Mouse (Mus musculus) E14TG2a.4 (cell line): Measurements from ENCODE around the gene Lamp1.

Source experiments
- H3K27me3 ChIP-seq: 2 replicates; pipeline ENCODE4 v1.6.1; 2014; ENCODE audit warnings: low read length, control low read depth; ENCODE audit not compliant: insufficient read depth
- H3K36me3 ChIP-seq: 2 replicates; pipeline ENCODE4 v1.6.1; 2014; ENCODE audit warnings: low read length, control low read depth; ENCODE audit not compliant: insufficient read depth
- H3K4me1 ChIP-seq: replicated peaks from 2 replicates; pipeline ENCODE4 v1.6.1; 2014; ENCODE audit warnings: low read depth, low read length, control low read depth
- H3K4me3 ChIP-seq: replicated peaks from 2 replicates; pipeline ENCODE4 v1.5.1; 2014; ENCODE audit warnings: mild to moderate bottlenecking, low read length
- H3K9me3 ChIP-seq: 2 replicates; pipeline ENCODE4 v1.6.1; 2014; ENCODE audit warnings: low read length, control low read depth
- CTCF ChIP-seq: conservative IDR thresholded peaks from 2 replicates; pipeline ENCODE4 v1.5.1; 2014; ENCODE audit warnings: low read length
- NANOG ChIP-seq: IDR thresholded peaks from 2 replicates; pipeline ENCODE4 v1.6.1; 2014; ENCODE audit warnings: borderline replicate concordance, low read length, mixed read lengths
- POU5F1 ChIP-seq: IDR thresholded peaks from 2 replicates; pipeline ENCODE4 v1.6.1; 2014; ENCODE audit warnings: low read length, borderline replicate concordance

Lamp1 gene

DNA sequence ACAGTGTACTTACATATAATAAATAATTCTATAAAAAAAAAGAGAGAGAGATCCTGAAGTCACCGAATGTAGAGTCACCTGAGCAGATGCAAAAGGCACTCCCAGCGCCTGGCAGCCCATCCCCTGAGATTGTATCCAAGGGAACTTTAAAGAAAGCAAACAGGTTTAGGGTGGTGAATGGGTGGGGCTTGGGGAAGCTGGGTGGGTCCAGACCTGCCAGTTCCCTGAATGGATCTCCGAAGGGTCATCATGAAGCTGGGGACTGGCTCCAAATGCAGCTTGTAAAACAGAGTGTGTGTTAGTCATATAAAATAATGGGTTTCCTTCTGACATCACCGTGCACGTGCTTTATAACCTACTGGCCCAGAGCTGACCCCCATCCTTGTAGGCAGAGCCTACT is 47.3 kb downstream of the Lamp1 start:
- Histone ChIP-seq H3K27me3 (no peaks in the 10 kb centered on the region), H3K36me3 (peaks cover 7% of the 10 kb centered on the region)
- TF ChIP-seq NANOG (no peak), CTCF (no peak), POU5F1 (no peak)

GRCm38 (mm10) chr8:13208627-13209355 is 49.8 kb downstream of the Lamp1 start:
- Histone ChIP-seq H3K4me1 (peaks cover 90% of the 10 kb centered on the region), H3K27me3 (no peaks in the 10 kb centered on the region), H3K9me3 (no peaks in the 10 kb centered on the region), H3K36me3 (no peaks in the 10 kb centered on the region), H3K4me3 (0 out of 2 replicates have a peak overlapping the region, but pooled peaks have one; percentile 24)
- TF ChIP-seq CTCF (no peak), NANOG (no peak), POU5F1 (no peak)

More for the DNA sequence above, 47.3 kb downstream of the Lamp1 start:
- Histone ChIP-seq H3K9me3 (peaks cover 3% of the 10 kb centered on the region; the same call in 1 of the 2 replicates), H3K4me3 (peak overlapping the region; percentile 21), H3K4me1 (peaks cover 90% of the 10 kb centered on the region)

DNA sequence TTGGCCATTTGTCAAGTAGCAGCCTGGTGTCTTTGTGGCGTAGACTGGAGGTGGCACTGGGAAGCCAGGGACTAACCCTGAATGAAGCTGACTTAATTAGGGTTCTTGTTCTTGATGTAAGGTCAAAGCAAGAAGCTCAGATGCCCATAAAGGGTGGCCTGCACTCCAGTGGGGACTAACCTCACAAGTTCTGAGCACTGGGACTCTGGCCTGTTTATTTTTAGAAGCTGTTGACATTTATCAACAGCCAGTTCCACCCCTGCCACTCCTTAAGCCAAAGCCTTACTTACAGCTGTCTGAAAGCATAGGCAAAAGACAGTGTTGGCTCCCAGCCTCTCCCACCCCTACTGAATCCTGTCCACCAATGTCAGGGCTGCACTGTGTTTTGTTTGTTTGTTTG is 50.8 kb downstream of the Lamp1 start:
- no peak for TF ChIP-seq POU5F1
- no peak for TF ChIP-seq CTCF
- no peak for TF ChIP-seq NANOG
- peaks cover 89% of the 10 kb centered on the region for H3K4me1 ChIP-seq
- H3K9me3 ChIP-seq, result no peaks in the 10 kb centered on the region
- no peaks in the 10 kb centered on the region for H3K36me3 ChIP-seq
- no peaks in the 10 kb centered on the region for H3K27me3 ChIP-seq
- H3K4me3 ChIP-seq, result no peak overlapping the region

- H3K4me1 ChIP-seq, result peaks cover 58% of the 10 kb centered on the region
- H3K27me3 ChIP-seq, result no peaks in the 10 kb centered on the region
- H3K9me3 ChIP-seq, result no peaks in the 10 kb centered on the region
- no peaks in the 10 kb centered on the region for H3K36me3 ChIP-seq
- peak overlapping the region; percentile 39 for H3K4me3 ChIP-seq
- TF ChIP-seq CTCF (peak; percentile 73), POU5F1 (no peak), NANOG (no peak)
Observed at GRCm38 (mm10) chr8:13213479-13214268, 54.7 kb downstream of the Lamp1 start.

- H3K4me1 ChIP-seq, result peaks cover 52% of the 10 kb centered on the region
- H3K4me3 ChIP-seq, result no peak overlapping the region
- no peaks in the 10 kb centered on the region for H3K9me3 ChIP-seq
- H3K27me3 ChIP-seq, result no peaks in the 10 kb centered on the region
- TF ChIP-seq NANOG (no peak), CTCF (no peak), POU5F1 (no peak)
- H3K36me3 ChIP-seq, result no peaks in the 10 kb centered on the region
Observed at GRCm38 (mm10) chr8:13216386-13216785, 57.4 kb downstream of the Lamp1 start.

DNA sequence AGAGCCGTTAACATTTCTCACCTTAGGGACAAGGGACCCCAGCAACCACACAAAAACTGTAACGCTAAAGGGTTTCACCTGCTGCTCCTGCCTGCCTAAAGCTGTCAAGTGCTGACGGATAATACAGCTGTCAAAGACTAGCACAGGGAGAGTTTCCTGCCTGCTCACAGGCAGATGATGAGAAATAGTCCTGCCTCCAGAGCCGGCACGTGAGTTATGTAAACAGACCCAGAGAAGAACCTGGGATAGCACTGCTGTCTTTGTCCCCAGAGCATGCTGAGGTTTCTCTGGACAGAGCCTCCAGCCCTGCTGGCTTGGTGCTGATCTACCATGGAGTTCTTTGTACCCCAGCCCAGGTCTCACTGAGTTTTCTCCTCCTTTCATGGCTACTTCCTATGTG is 58.1 kb downstream of the Lamp1 start:
- no peaks in the 10 kb centered on the region for H3K36me3 ChIP-seq
- H3K9me3 ChIP-seq, result no peaks in the 10 kb centered on the region
- peaks cover 3% of the 10 kb centered on the region; the same call in 1 of the 2 replicates for H3K27me3 ChIP-seq
- H3K4me1 ChIP-seq, result peaks cover 53% of the 10 kb centered on the region
- TF ChIP-seq NANOG, result no peak
- no peak for TF ChIP-seq CTCF
- TF ChIP-seq POU5F1, result no peak
- H3K4me3 ChIP-seq, result no peak overlapping the region

- Histone ChIP-seq H3K27me3 (peaks cover 9% of the 10 kb centered on the region; the same call in 1 of the 2 replicates), H3K4me1 (peaks cover 49% of the 10 kb centered on the region), H3K36me3 (no peaks in the 10 kb centered on the region), H3K4me3 (no peak overlapping the region), H3K9me3 (no peaks in the 10 kb centered on the region)
- no peak for TF ChIP-seq CTCF
- no peak for TF ChIP-seq NANOG
- no peak for TF ChIP-seq POU5F1
Observed at GRCm38 (mm10) chr8:13217986-13218385, 59.0 kb downstream of the Lamp1 start.

DNA sequence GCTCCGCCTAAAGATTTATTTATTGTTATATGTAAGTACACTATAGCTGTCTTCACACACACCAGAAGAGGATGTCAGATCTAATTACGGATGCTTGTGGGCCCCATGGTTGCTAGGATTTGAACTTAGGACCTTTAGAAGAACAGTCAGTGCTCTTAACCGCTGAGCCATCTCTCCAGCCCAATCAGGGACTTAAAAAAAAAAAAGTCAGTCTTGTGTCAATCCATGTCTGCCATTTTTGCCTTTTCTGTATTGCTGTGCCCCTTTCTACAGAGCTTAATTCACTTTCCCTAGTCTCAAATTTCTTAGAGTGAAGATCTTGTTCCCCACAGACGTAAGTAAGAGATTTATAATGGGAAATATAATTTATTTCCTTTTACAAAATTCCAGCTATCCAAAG is 59.5 kb downstream of the Lamp1 start:
- H3K4me3 ChIP-seq, result no peak overlapping the region
- TF ChIP-seq NANOG (no peak), POU5F1 (no peak), CTCF (no peak)
- H3K36me3 ChIP-seq, result no peaks in the 10 kb centered on the region
- H3K9me3 ChIP-seq, result no peaks in the 10 kb centered on the region
- H3K27me3 ChIP-seq, result peaks cover 9% of the 10 kb centered on the region; the same call in 1 of the 2 replicates
- peaks cover 45% of the 10 kb centered on the region for H3K4me1 ChIP-seq
